Mouse (Mus musculus) embryo, embryonic 11.5 days (tissue): Measurements from ENCODE around the gene Pik3r1.

Experiments used
- DNase-seq: peaks from one replicate; pipeline ENCODE4 v3.0.0-alpha.2; 2012; ENCODE audit warnings: low read depth, low spot score

Pik3r1 gene

GRCm38 (mm10) chr13:101738769-101739168 is 29.2 kb downstream of the Pik3r1 start:
- no peak for DNase-seq

- DNase-seq, result no peak
These were observed 31.3 kb downstream of the Pik3r1 start for GRCm38 (mm10) chr13:101736521-101737387.

GRCm38 (mm10) chr13:101735364-101736120 is 32.5 kb downstream of the Pik3r1 start:
- no peak for DNase-seq

- DNase-seq, result no peak
These were observed 33.8 kb downstream of the Pik3r1 start for GRCm38 (mm10) chr13:101734227-101734626.

- DNase-seq, result no peak
These were observed 35.3 kb downstream of the Pik3r1 start for GRCm38 (mm10) chr13:101732675-101733074.

GRCm38 (mm10) chr13:101731777-101732176 is 36.2 kb downstream of the Pik3r1 start:
- DNase-seq, result no peak

GRCm38 (mm10) chr13:101730351-101730750 is 37.7 kb downstream of the Pik3r1 start:
- DNase-seq, result no peak

GRCm38 (mm10) chr13:101729248-101730055 is 38.6 kb downstream of the Pik3r1 start:
- DNase-seq, result no peak

GRCm38 (mm10) chr13:101728816-101729215 is 39.2 kb downstream of the Pik3r1 start:
- no peak for DNase-seq

- DNase-seq, result no peak
These were observed 39.7 kb downstream of the Pik3r1 start for GRCm38 (mm10) chr13:101728300-101728699.

- no peak for DNase-seq
These were observed 40.2 kb downstream of the Pik3r1 start for GRCm38 (mm10) chr13:101727837-101728236.

- no peak for DNase-seq
These were observed 41.1 kb downstream of the Pik3r1 start for GRCm38 (mm10) chr13:101726922-101727321.

- no peak for DNase-seq
These were observed 46.0 kb downstream of the Pik3r1 start for GRCm38 (mm10) chr13:101721901-101722595.

- no peak for DNase-seq
These were observed 46.9 kb downstream of the Pik3r1 start for GRCm38 (mm10) chr13:101721154-101721553.

- peak; percentile 78 for DNase-seq
These were observed 48.6 kb downstream of the Pik3r1 start for GRCm38 (mm10) chr13:101719312-101719870.

GRCm38 (mm10) chr13:101718744-101719143 is 49.3 kb downstream of the Pik3r1 start:
- DNase-seq, result no peak

- no peak for DNase-seq
These were observed 50.2 kb downstream of the Pik3r1 start for GRCm38 (mm10) chr13:101717836-101718235.

GRCm38 (mm10) chr13:101713429-101714088 is 54.5 kb downstream of the Pik3r1 start:
- DNase-seq, result no peak

- no peak for DNase-seq
These were observed 55.1 kb downstream of the Pik3r1 start for GRCm38 (mm10) chr13:101712720-101713428.

GRCm38 (mm10) chr13:101712099-101712498 is 55.9 kb downstream of the Pik3r1 start:
- DNase-seq, result no peak
